Mouse (Mus musculus) ZHBTc4 (cell line): ENCODE measurements around the gene Tnrc6b.
"Not testable (repeated sequence)": the region's sequence is repeated elsewhere in the genome, so short reads cannot be mapped to it uniquely, and the experiment has no call there.

Experiments
- DNase-seq: peaks from one replicate; pipeline ENCODE4 v3.0.0-alpha.2; 2011; ENCODE audit warnings: low read depth, low spot score

Tnrc6b gene

GRCm38 (mm10) chr15:80913803-80914202, 202.7 kb downstream of the Tnrc6b start:
- DNase-seq: peak; percentile 46

GRCm38 (mm10) chr15:80915850-80916249, 204.7 kb downstream of the Tnrc6b start:
- DNase-seq: no peak

- no peak for DNase-seq
These were observed 205.5 kb downstream of the Tnrc6b start for GRCm38 (mm10) chr15:80916621-80917020.

- DNase-seq: peak; percentile 41
These were observed 209.2 kb downstream of the Tnrc6b start for GRCm38 (mm10) chr15:80920346-80920745.

- DNase-seq: peak; percentile 70
These were observed 210.7 kb downstream of the Tnrc6b start for GRCm38 (mm10) chr15:80921781-80922180.

- no peak for DNase-seq
These were observed 213.1 kb downstream of the Tnrc6b start for GRCm38 (mm10) chr15:80924211-80924610.

GRCm38 (mm10) chr15:80928811-80929355, 217.8 kb downstream of the Tnrc6b start:
- DNase-seq: peak; percentile 81

GRCm38 (mm10) chr15:80930048-80930571, 219.0 kb downstream of the Tnrc6b start:
- DNase-seq: peak; percentile 77

- not testable (repeated sequence) for DNase-seq
These were observed 219.7 kb downstream of the Tnrc6b start for GRCm38 (mm10) chr15:80930676-80931320.

GRCm38 (mm10) chr15:80931345-80931960, 220.3 kb downstream of the Tnrc6b start:
- DNase-seq: no peak

GRCm38 (mm10) chr15:80934841-80935240, 223.7 kb downstream of the Tnrc6b start:
- DNase-seq: no peak

- DNase-seq: no peak
These were observed 225.6 kb downstream of the Tnrc6b start for GRCm38 (mm10) chr15:80936686-80937085.

GRCm38 (mm10) chr15:80938615-80939014, 227.5 kb downstream of the Tnrc6b start:
- no peak for DNase-seq

GRCm38 (mm10) chr15:80939401-80939800, 228.3 kb downstream of the Tnrc6b start:
- DNase-seq: no peak

GRCm38 (mm10) chr15:80941468-80942040, 230.4 kb downstream of the Tnrc6b start:
- DNase-seq: no peak

- DNase-seq: peak; percentile 67
These were observed 234.7 kb downstream of the Tnrc6b start for GRCm38 (mm10) chr15:80945851-80946250.

- DNase-seq: peak; percentile 97
These were observed 237.3 kb downstream of the Tnrc6b start, which contains the start of gene Adsl for GRCm38 (mm10) chr15:80948145-80949135. Gene Adsl, plus strand, starts transcription at chr15:80948490.

GRCm38 (mm10) chr15:80949431-80949830, 238.3 kb downstream of the Tnrc6b start:
- DNase-seq: no peak

- no peak for DNase-seq
These were observed 238.9 kb downstream of the Tnrc6b start for GRCm38 (mm10) chr15:80950055-80950454.

- DNase-seq: no peak
These were observed 242.9 kb downstream of the Tnrc6b start for GRCm38 (mm10) chr15:80953971-80954370.

- peak; percentile 53 for DNase-seq
These were observed 243.7 kb downstream of the Tnrc6b start for GRCm38 (mm10) chr15:80954861-80955260.
